Mouse (Mus musculus) megakaryocyte, embryonic 14.5 days (primary cell): ENCODE data around the gene Rpl7a. TPM values are rescaled to one million over a fixed set of nuclear protein-coding genes. Genes with fewer than 3 reads are reported as not detected.

Experiments used
- H3K27me3 ChIP-seq: replicated peaks from 2 replicates; pipeline ENCODE3; 2012; ENCODE audit warnings: inconsistent platforms
- H3K36me3 ChIP-seq: replicated peaks from 2 replicates; pipeline ENCODE3; 2012; ENCODE audit warnings: low read length, inconsistent platforms, mixed read lengths
- H3K4me1 ChIP-seq: 2 replicates; pipeline ENCODE4 v1.6.1; 2012; ENCODE audit warnings: inconsistent platforms
- H3K4me3 ChIP-seq: replicated peaks from 2 replicates; pipeline ENCODE3; 2012; ENCODE audit warnings: moderate library complexity, mild to moderate bottlenecking, inconsistent platforms
- H3K9me3 ChIP-seq: 2 replicates; pipeline ENCODE4 v1.6.1; 2012; ENCODE audit warnings: inconsistent platforms
- FLI1 ChIP-seq: IDR thresholded peaks from 2 replicates; pipeline ENCODE4 v1.6.1; 2012; ENCODE audit warnings: low read length, inconsistent platforms, mixed read lengths
- GATA1 ChIP-seq: IDR thresholded peaks from 3 replicates; pipeline ENCODE4 v1.6.1; 2012; ENCODE audit warnings: mixed read lengths, low read length, inconsistent platforms, borderline replicate concordance
- polyA plus RNA-seq: library from polyadenylated mRNA; stranded (reverse); fragments of >175 nt; gene quantifications from 2 replicates; pipeline ENCODE4 v1.2.3, GENCODE M21; 2012; ENCODE audit warnings: low replicate concordance; ENCODE audit not compliant: insufficient read depth

Rpl7a gene
- polyA plus RNA-seq, 1 experiment, result 5,014 TPM

DNA sequence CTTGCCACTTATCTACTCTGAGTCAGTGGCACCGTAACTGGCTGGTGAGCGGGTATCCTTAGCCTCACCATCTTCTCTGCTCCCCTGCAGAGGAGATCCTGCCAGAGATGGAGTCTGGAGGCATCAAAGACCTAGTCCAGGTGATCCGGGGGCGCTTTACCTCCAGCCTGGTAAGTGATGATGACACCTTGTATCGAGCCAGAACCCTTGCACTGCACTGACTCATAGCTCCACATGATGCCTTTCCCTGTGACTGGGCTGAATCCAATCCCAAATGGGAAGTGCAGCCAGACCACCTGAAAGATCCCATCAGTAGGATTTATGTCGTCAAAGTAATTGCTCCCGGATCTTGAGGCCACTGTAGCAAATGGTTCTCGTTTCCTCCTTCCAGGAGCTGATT lies 42.3 kb downstream of the Rpl7a start:
- Histone ChIP-seq H3K9me3 (no peaks in the 10 kb centered on the region), H3K4me3 (no peak overlapping the region), H3K4me1 (peaks cover 10% of the 10 kb centered on the region), H3K27me3 (no peaks in the 10 kb centered on the region), H3K36me3 (peaks cover 97% of the 10 kb centered on the region)
- TF ChIP-seq FLI1, result no peak
- TF ChIP-seq GATA1, result no peak

DNA sequence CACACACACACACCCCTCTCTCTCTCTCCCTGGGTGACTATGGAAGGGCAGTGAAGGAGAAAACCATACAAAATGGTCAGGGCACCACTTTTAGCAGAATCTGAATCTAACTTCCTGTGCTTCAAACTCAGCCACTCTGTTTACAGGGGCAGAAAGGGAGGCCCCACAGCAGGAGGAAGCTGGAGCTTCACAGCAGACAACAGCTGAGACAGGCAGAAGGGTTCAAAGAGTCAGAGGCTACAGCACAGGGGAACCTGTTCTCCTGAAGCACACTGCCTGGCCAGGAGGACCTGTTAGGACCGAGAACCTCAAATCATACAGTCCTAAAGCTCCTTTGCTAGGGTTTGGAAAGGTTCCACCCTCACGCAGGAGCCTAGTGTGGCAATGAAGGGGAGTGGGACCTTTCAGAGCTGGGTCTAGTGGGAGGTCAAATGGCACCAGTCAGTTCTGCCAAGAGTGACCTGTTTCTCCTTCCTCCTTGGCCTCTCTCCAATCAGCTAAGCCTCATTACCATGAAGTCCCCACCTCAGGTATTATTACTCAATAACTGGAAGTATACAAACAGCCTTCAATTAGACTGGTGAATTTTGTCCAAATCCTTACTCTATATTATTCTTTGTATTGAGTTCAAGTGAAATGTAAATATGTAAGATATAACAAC lies 44.3 kb downstream of the Rpl7a start:
- Histone ChIP-seq H3K36me3 (peaks cover 94% of the 10 kb centered on the region), H3K4me1 (peaks cover 13% of the 10 kb centered on the region)
- TF ChIP-seq FLI1, result no peak
- no peak for TF ChIP-seq GATA1

GRCm38 (mm10) chr2:26956811-26957487 lies 46.4 kb downstream of the Rpl7a start:
- TF ChIP-seq GATA1 (no peak), FLI1 (no peak)
- H3K36me3 ChIP-seq, result peaks cover 92% of the 10 kb centered on the region

More for the DNA sequence above, 44.3 kb downstream of the Rpl7a start:
- Histone ChIP-seq H3K27me3 (no peaks in the 10 kb centered on the region), H3K4me3 (no peak overlapping the region), H3K9me3 (no peaks in the 10 kb centered on the region)

DNA sequence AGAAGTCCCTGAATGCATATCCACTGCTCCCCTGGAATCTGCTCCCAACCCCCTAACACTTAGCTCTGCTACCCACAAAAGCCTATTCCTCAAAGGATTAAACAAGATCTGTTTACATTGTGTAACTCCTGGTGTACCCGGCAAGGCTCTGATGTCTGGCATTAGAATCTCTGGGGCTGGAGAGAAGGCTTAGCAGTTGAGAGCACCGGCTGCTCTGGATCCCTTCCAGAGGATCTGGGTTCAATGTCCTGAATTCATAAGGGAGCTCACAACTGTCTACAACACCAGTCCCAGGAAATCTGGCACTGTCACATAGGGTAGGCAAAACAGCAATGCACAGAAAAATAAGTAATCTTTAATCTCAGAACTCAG lies 46.9 kb downstream of the Rpl7a start:
- H3K4me3 ChIP-seq, result no peak overlapping the region
- H3K4me1 ChIP-seq, result peaks cover 37% of the 10 kb centered on the region
- peaks cover 90% of the 10 kb centered on the region for H3K36me3 ChIP-seq
- no peaks in the 10 kb centered on the region for H3K27me3 ChIP-seq
- no peaks in the 10 kb centered on the region for H3K9me3 ChIP-seq
- TF ChIP-seq GATA1 (no peak), FLI1 (no peak)

More at GRCm38 (mm10) chr2:26956811-26957487, 46.4 kb downstream of the Rpl7a start:
- Histone ChIP-seq H3K9me3 (no peaks in the 10 kb centered on the region), H3K27me3 (no peaks in the 10 kb centered on the region), H3K4me1 (peaks cover 31% of the 10 kb centered on the region), H3K4me3 (no peak overlapping the region)

- peaks cover 62% of the 10 kb centered on the region for H3K36me3 ChIP-seq
- H3K9me3 ChIP-seq, result no peaks in the 10 kb centered on the region
- no peak overlapping the region for H3K4me3 ChIP-seq
- H3K27me3 ChIP-seq, result no peaks in the 10 kb centered on the region
- H3K4me1 ChIP-seq, result peaks cover 44% of the 10 kb centered on the region
- TF ChIP-seq FLI1, result no peak
- no peak for TF ChIP-seq GATA1
Observed at GRCm38 (mm10) chr2:26960756-26961155, 50.2 kb downstream of the Rpl7a start.

Other genes starting within 250 kb of the Rpl7a start
- not detected in 2 replicates for gene Lcn4, start 239.5 kb upstream of the Rpl7a start, polyA plus RNA-seq
- not detected in 2 replicates for gene Abo, start 45.8 kb upstream of the Rpl7a start, polyA plus RNA-seq
- gene Surf6, start 7.9 kb upstream of the Rpl7a start, polyA plus RNA-seq, result 6.2 and 13.6 TPM in 2 replicates
- 29.1 and 39.9 TPM in 2 replicates for gene Med22, start 87 bp upstream of the Rpl7a start, polyA plus RNA-seq
- 3.6 and 5.9 TPM in 2 replicates for gene Surf2, start 5.6 kb downstream of the Rpl7a start, polyA plus RNA-seq
- 14.4 and 22.6 TPM in 2 replicates for gene Surf1, start 5.8 kb downstream of the Rpl7a start, polyA plus RNA-seq
- 144 and 194 TPM in 2 replicates for gene Surf4, start 23.2 kb downstream of the Rpl7a start, polyA plus RNA-seq
- gene Stkld1, start 23.3 kb downstream of the Rpl7a start, polyA plus RNA-seq, result 0.03 TPM in 1 of 2 replicates, not detected in the other
- gene Rexo4, start 53.6 kb downstream of the Rpl7a start, polyA plus RNA-seq, result 35.7 TPM in 1 of 2 replicates, not detected in the other
- not detected in 2 replicates for gene Adamts13, start 62.7 kb downstream of the Rpl7a start, polyA plus RNA-seq
- gene Cacfd1, start 99.2 kb downstream of the Rpl7a start, polyA plus RNA-seq, result 7.0 and 8.3 TPM in 2 replicates
- gene Slc2a6, start 117.2 kb downstream of the Rpl7a start, polyA plus RNA-seq, result 7.2 and 15.1 TPM in 2 replicates
- gene Mymk, start 161.4 kb downstream of the Rpl7a start, polyA plus RNA-seq, result not detected in 2 replicates
- not detected in 2 replicates for gene Adamtsl2, start 168.6 kb downstream of the Rpl7a start, polyA plus RNA-seq
- not detected in 2 replicates for gene Fam163b, start 231.7 kb downstream of the Rpl7a start, polyA plus RNA-seq